Mouse (Mus musculus) heart, embryonic 12.5 days (tissue): ENCODE results near the gene Pafah1b2. TPM values are rescaled to one million over a fixed set of nuclear protein-coding genes. Genes with fewer than 3 reads are reported as not detected.

Source experiments
- ATAC-seq: fragments of 200-750 bp; cut with Nextera tagmentation; 2 replicates; pipeline ENCODE4 v1.8.0; 2017; ENCODE audit warnings: moderate TSS enrichment, moderate library complexity; ENCODE audit not compliant: insufficient number of reproducible peaks, low FRiP score
- H3K27ac ChIP-seq: fragments of 300-500 bp; sonication (generic); 2 replicates; pipeline ENCODE4 v1.5.1; 2016; ENCODE audit warnings: mild to moderate bottlenecking, moderate library complexity; ENCODE audit not compliant: poor library complexity, severe bottlenecking
- H3K27me3 ChIP-seq: fragments of 300-500 bp; sonication (generic); replicated peaks from 2 replicates; pipeline ENCODE4 v1.6.1; 2016; ENCODE audit warnings: mild to moderate bottlenecking, moderate library complexity
- H3K36me3 ChIP-seq: fragments of 300-500 bp; sonication (generic); 2 replicates; pipeline ENCODE4 v1.6.1; 2016; ENCODE audit warnings: mild to moderate bottlenecking, moderate library complexity
- H3K4me1 ChIP-seq: fragments of 300-500 bp; sonication (generic); replicated peaks from 2 replicates; pipeline ENCODE4 v1.6.1; 2016; ENCODE audit warnings: mild to moderate bottlenecking
- H3K4me2 ChIP-seq: fragments of 300-500 bp; sonication (generic); 2 replicates; pipeline ENCODE4 v1.6.1; 2016; ENCODE audit warnings: mild to moderate bottlenecking, moderate library complexity
- H3K4me3 ChIP-seq: fragments of 300-500 bp; sonication (generic); 2 replicates; pipeline ENCODE4 v1.5.1; 2016; ENCODE audit warnings: mild to moderate bottlenecking
- H3K9ac ChIP-seq: fragments of 300-500 bp; sonication (generic); 2 replicates; pipeline ENCODE4 v1.6.1; 2016; ENCODE audit warnings: mild to moderate bottlenecking, moderate library complexity
- H3K9me3 ChIP-seq: fragments of 300-500 bp; sonication (generic); replicated peaks from 2 replicates; pipeline ENCODE4 v1.6.1; 2016; ENCODE audit warnings: mild to moderate bottlenecking, moderate library complexity
- WGBS: fragments of 180-500 bp; shearing (Covaris S2); methylation state at CpG from one replicate; pipeline ENCODE4 v1.1.7; 2016; 5-methylcytosine and 5-hydroxymethylcytosine counted together
- polyA plus RNA-seq: library from polyadenylated mRNA; unstranded; fragments of >200 nt; fragmentation: Nextera tagmentation; extraction: Ambion mirVana; gene quantifications from 2 replicates; pipeline ENCODE4 v1.2.1, GENCODE M21; 2016

Gene Pafah1b2
- polyA plus RNA-seq, 1 experiment from 2014 or later = 173 TPM

DNA sequence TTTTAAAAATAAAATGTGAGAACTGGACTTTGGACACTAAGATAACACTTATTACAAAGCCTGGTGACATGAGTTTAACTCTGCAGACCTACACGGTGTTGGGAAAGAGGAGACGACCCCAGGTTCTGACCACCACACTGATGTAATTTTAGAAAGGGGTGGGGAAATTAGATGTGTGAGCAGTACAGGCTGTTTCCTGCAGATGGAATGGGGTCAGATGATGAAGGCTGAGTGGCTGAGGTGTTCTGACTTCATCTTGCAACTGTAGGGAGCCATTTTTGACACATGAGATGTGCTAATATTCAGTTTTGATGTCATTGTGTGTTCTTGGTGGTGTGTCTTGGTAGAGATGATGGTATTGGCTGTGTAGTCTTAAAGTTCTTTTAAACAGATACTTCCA, 28.7 kb upstream of the Pafah1b2 start:
- 66% methylated on average over 2 of the region's 2 CpGs for WGBS
- Histone ChIP-seq H3K4me1 (peaks cover 11% of the 10 kb centered on the region), H3K4me2 (no peak overlapping the region), H3K9me3 (no peaks in the 10 kb centered on the region), H3K36me3 (peaks cover 8% of the 10 kb centered on the region; the same call in 1 of the 2 replicates), H3K4me3 (no peak overlapping the region), H3K9ac (no peak overlapping the region), H3K27ac (no peak overlapping the region), H3K27me3 (no peaks in the 10 kb centered on the region)
- no peak for ATAC-seq

GRCm38 (mm10) chr9:46038786-46039185, 26.3 kb upstream of the Pafah1b2 start:
- 89% methylated on average over 13 of the region's 13 CpGs for WGBS
- Histone ChIP-seq H3K4me2 (no peak overlapping the region), H3K27ac (no peak overlapping the region), H3K9me3 (no peaks in the 10 kb centered on the region), H3K36me3 (peaks cover 8% of the 10 kb centered on the region; the same call in 1 of the 2 replicates), H3K9ac (no peak overlapping the region), H3K4me3 (no peak overlapping the region), H3K27me3 (no peaks in the 10 kb centered on the region), H3K4me1 (peaks cover 28% of the 10 kb centered on the region)
- ATAC-seq = no peak

DNA sequence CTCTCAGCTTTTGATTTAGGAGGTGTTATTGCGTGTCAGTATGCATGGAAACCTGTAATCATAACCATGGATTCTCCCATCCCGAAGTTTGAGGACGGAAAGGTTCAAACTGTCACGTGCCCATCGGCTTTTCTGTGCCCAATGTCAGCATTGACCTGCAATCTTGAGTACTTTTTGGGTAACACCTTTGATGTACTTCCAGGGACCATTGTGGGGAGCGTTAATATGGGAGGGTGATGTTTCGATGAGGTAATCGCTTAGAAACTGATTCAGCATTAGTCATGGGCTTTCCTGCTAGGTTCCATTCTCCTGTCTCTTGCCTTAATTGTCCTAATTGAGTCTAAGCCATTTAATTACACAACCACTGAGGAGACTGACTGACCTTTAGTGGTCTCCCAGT, 24.4 kb upstream of the Pafah1b2 start:
- Histone ChIP-seq H3K4me3 (no peak overlapping the region), H3K27ac (no peak overlapping the region), H3K36me3 (peaks cover 8% of the 10 kb centered on the region; the same call in 1 of the 2 replicates), H3K27me3 (no peaks in the 10 kb centered on the region), H3K9me3 (no peaks in the 10 kb centered on the region), H3K4me2 (no peak overlapping the region), H3K9ac (no peak overlapping the region), H3K4me1 (peaks cover 47% of the 10 kb centered on the region)
- WGBS = 95% methylated on average over 8 of the region's 8 CpGs
- ATAC-seq = no peak

DNA sequence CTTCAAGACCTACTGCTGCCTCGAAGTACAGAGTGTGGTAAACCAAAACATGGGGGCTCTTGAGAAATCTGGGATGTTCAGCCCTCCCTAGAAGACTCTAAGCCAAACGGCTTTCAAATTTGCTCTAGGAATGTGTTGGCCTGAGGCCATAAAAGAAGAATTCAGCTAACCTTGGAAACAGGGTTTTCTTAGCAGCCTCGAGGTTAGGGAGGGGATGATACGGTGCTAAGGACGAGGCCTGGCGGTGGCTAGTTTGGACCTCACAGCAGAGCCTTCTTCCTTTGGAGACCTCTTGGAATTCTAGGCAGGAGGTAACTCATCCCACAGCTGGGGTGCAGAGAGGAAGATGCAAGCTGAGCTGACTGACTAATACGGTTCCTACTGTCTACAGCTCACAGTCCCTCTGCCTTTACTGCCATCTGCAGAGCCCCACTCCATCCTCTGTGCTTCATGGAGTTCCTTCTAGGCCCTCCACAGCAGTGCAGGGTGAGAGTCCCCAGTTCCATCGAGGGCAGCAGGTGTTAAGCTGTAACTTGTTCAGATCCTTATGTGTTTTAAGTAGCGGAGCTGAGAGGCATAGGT, 22.9 kb upstream of the Pafah1b2 start:
- Histone ChIP-seq H3K9me3 (no peaks in the 10 kb centered on the region), H3K27me3 (no peaks in the 10 kb centered on the region), H3K27ac (peak overlapping the region; percentile 29; the same call in 1 of the 2 replicates), H3K9ac (peak overlapping the region; percentile 11; the same call in 1 of the 2 replicates), H3K4me3 (no peak overlapping the region), H3K36me3 (peaks cover 7% of the 10 kb centered on the region; the same call in 1 of the 2 replicates), H3K4me1 (peaks cover 57% of the 10 kb centered on the region), H3K4me2 (no peak overlapping the region)
- 59% methylated on average over 9 of the region's 9 CpGs for WGBS
- no peak for ATAC-seq

DNA sequence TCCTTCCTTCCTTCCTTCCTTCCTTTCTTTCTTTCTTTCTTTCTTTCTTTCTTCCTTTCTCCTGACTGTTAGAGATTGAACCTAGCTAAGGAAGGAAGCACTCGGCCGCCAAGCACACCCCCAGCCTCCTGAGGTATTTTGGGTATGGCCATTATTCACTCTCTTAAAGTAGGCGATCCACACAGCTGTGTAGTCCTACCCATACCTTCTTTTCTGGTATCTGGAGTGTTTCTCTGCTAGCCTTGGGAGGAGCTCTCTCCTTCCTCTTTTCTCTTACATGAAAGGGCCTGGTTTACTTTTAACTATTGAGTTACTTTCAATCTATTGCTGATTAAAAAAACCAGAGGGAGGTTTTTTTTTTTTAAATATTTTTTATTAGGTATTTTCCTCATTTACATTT, 21.4 kb upstream of the Pafah1b2 start:
- H3K4me3 ChIP-seq = no peak overlapping the region
- H3K4me2 ChIP-seq = no peak overlapping the region
- no peaks in the 10 kb centered on the region for H3K27me3 ChIP-seq
- H3K9me3 ChIP-seq = no peaks in the 10 kb centered on the region
- H3K36me3 ChIP-seq = no peaks in the 10 kb centered on the region
- 83% methylated on average over 3 of the region's 3 CpGs for WGBS
- peaks cover 56% of the 10 kb centered on the region for H3K4me1 ChIP-seq
- no peak overlapping the region for H3K9ac ChIP-seq
- no peak for ATAC-seq
- no peak overlapping the region for H3K27ac ChIP-seq

DNA sequence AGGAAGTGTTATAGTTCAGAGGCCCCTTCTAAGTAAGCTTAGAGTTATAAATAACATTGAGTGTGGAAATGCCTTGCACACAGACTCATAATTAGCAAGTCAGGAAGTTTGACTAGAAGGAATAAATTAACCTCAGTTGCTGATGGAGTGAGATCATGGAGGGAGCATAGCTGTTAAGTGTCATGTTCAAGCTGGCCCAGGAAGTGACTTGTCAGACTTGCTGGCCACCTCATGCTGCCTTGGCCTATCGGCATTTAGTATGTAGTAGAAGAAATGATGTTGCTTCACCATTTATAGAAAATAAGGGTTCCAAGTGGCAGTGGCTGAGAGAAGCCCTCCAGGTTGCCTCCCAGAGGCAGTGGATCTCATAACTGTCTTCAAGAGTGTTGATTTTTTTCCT, 20.6 kb upstream of the Pafah1b2 start:
- Histone ChIP-seq H3K9ac (0 out of 2 replicates have a peak overlapping the region, but pooled peaks have one; percentile 19), H3K27me3 (no peaks in the 10 kb centered on the region), H3K36me3 (no peaks in the 10 kb centered on the region), H3K27ac (peak overlapping the region; percentile 40), H3K4me2 (no peak overlapping the region), H3K9me3 (no peaks in the 10 kb centered on the region), H3K4me1 (peaks cover 53% of the 10 kb centered on the region), H3K4me3 (no peak overlapping the region)
- WGBS = 60% methylated on average over 1 of the region's 1 CpGs
- ATAC-seq = no peak

GRCm38 (mm10) chr9:46032190-46032589, 19.7 kb upstream of the Pafah1b2 start:
- H3K36me3 ChIP-seq = no peaks in the 10 kb centered on the region; the same call in 1 of the 2 replicates
- H3K27ac ChIP-seq = peak overlapping the region; percentile 10; the same call in 1 of the 2 replicates
- H3K9ac ChIP-seq = no peak overlapping the region
- WGBS = 47% methylated on average over 6 of the region's 6 CpGs
- no peak overlapping the region for H3K4me3 ChIP-seq
- H3K4me1 ChIP-seq = peaks cover 56% of the 10 kb centered on the region
- H3K9me3 ChIP-seq = no peaks in the 10 kb centered on the region
- H3K4me2 ChIP-seq = no peak overlapping the region
- ATAC-seq = no peak
- no peaks in the 10 kb centered on the region for H3K27me3 ChIP-seq

DNA sequence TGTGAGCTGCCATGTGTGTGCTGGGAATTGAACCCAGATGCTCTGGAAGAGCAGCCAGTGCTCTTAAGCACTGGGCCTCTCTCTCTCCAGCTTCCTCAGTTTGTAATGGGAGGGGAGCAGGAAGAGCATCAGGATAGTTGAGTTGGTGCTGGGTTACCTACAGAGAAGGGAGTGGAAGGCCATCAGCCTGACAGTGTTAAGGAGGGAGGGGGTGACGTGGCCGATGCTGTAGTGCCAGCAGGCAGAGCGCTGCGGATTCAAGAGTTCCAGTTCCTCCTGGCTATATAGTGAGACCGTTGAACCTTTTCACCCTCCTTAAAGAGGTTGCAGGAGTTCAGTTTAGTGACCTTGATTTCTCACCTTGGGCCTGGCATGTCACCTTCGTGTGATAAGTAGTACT, 18.5 kb upstream of the Pafah1b2 start:
- WGBS = 59% methylated on average over 6 of the region's 6 CpGs
- no peak overlapping the region for H3K9ac ChIP-seq
- H3K9me3 ChIP-seq = no peaks in the 10 kb centered on the region
- no peak for ATAC-seq
- H3K36me3 ChIP-seq = no peaks in the 10 kb centered on the region; the same call in 1 of the 2 replicates
- no peaks in the 10 kb centered on the region for H3K27me3 ChIP-seq
- H3K4me1 ChIP-seq = peaks cover 58% of the 10 kb centered on the region
- no peak overlapping the region for H3K4me3 ChIP-seq
- no peak overlapping the region for H3K4me2 ChIP-seq
- H3K27ac ChIP-seq = peak overlapping the region; percentile 70

- no peak overlapping the region for H3K4me2 ChIP-seq
- H3K4me3 ChIP-seq = no peak overlapping the region
- no peak for ATAC-seq
- H3K9me3 ChIP-seq = no peaks in the 10 kb centered on the region
- H3K4me1 ChIP-seq = peaks cover 53% of the 10 kb centered on the region
- no peak overlapping the region for H3K27ac ChIP-seq
- no peaks in the 10 kb centered on the region; the same call in 1 of the 2 replicates for H3K36me3 ChIP-seq
- 86% methylated on average over 5 of the region's 5 CpGs for WGBS
- no peaks in the 10 kb centered on the region for H3K27me3 ChIP-seq
- H3K9ac ChIP-seq = no peak overlapping the region
These were observed 17.7 kb upstream of the Pafah1b2 start for GRCm38 (mm10) chr9:46030184-46030583.

GRCm38 (mm10) chr9:46029534-46029933, 17.0 kb upstream of the Pafah1b2 start:
- Histone ChIP-seq H3K4me1 (peaks cover 47% of the 10 kb centered on the region), H3K36me3 (no peaks in the 10 kb centered on the region; the same call in 1 of the 2 replicates), H3K4me3 (no peak overlapping the region), H3K27ac (no peak overlapping the region), H3K9ac (no peak overlapping the region), H3K9me3 (no peaks in the 10 kb centered on the region), H3K27me3 (no peaks in the 10 kb centered on the region), H3K4me2 (no peak overlapping the region)
- 68% methylated on average over 6 of the region's 6 CpGs for WGBS
- no peak for ATAC-seq

DNA sequence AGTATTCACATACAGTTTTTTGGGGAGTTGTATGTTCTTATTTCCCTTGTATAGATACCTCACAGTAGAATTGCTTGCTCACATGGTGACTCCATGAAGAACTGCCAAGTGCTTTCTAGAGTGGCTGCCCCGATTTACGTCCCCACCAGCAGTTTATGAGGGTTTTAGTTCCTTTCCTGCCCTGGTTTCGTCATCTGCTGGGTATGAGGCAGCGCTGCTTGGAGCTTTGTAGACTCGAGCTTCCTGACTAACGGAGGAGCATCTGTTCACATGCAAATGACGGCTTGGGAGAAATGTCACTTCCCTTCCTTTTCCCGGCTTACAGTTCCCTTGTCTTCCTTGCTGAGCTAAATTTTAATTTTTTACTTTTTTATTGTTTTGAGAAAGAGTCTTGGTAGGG, 15.5 kb upstream of the Pafah1b2 start:
- H3K4me2 ChIP-seq = no peak overlapping the region
- no peaks in the 10 kb centered on the region for H3K9me3 ChIP-seq
- H3K9ac ChIP-seq = no peak overlapping the region
- peaks cover 37% of the 10 kb centered on the region for H3K4me1 ChIP-seq
- H3K36me3 ChIP-seq = no peaks in the 10 kb centered on the region; the same call in 1 of the 2 replicates
- H3K4me3 ChIP-seq = no peak overlapping the region
- no peak overlapping the region for H3K27ac ChIP-seq
- no peaks in the 10 kb centered on the region for H3K27me3 ChIP-seq
- WGBS = 57% methylated on average over 8 of the region's 8 CpGs
- no peak for ATAC-seq
